Mouse (Mus musculus) liver, postnatal 0 days (tissue): ENCODE data around the gene Olfr994. TPM values are rescaled to one million over a fixed set of nuclear protein-coding genes. Genes with fewer than 3 reads are reported as not detected.

Experiments
- ATAC-seq: fragments of 200-750 bp; cut with Nextera tagmentation; 2 replicates; pipeline ENCODE4 v1.8.0; 2017; ENCODE audit warnings: mild to moderate bottlenecking, moderate library complexity
- DNase-seq: peaks from one replicate; pipeline ENCODE4 v3.0.0-alpha.2; 2016
- H3K27ac ChIP-seq: fragments of 300-500 bp; sonication (generic); 2 replicates; pipeline ENCODE4 v1.5.1; 2014; ENCODE audit warnings: antibody characterized with exemption, moderate library complexity, mild to moderate bottlenecking, low read depth
- H3K27me3 ChIP-seq: fragments of 300-500 bp; sonication (generic); 2 replicates; pipeline ENCODE4 v1.6.1; 2014; ENCODE audit warnings: low read length, control low read depth, mixed read lengths; ENCODE audit not compliant: insufficient read depth
- H3K36me3 ChIP-seq: fragments of 300-500 bp; sonication (generic); replicated peaks from 2 replicates; pipeline ENCODE4 v1.6.1; 2014; ENCODE audit warnings: mild to moderate bottlenecking, control low read depth, low read length, moderate library complexity, mixed read lengths; ENCODE audit not compliant: insufficient read depth
- H3K4me1 ChIP-seq: fragments of 300-500 bp; sonication (generic); 2 replicates; pipeline ENCODE4 v1.6.1; 2014; ENCODE audit warnings: antibody characterized with exemption, mild to moderate bottlenecking, control low read depth; ENCODE audit not compliant: insufficient read depth
- H3K4me2 ChIP-seq: fragments of 300-500 bp; sonication (generic); 2 replicates; pipeline ENCODE4 v1.6.1; 2014; ENCODE audit warnings: low read depth, mild to moderate bottlenecking, low read length, moderate library complexity, mixed read lengths
- H3K4me3 ChIP-seq: fragments of 300-500 bp; sonication (generic); 2 replicates; pipeline ENCODE4 v1.5.1; 2014; ENCODE audit warnings: low read depth, low read length
- H3K9ac ChIP-seq: fragments of 300-500 bp; sonication (generic); replicated peaks from 2 replicates; pipeline ENCODE4 v1.6.1; 2014; ENCODE audit warnings: mild to moderate bottlenecking, moderate library complexity
- H3K9me3 ChIP-seq: fragments of 300-500 bp; sonication (generic); 2 replicates; pipeline ENCODE4 v1.6.1; 2016; ENCODE audit warnings: mild to moderate bottlenecking, control low read depth, low read length, mixed read lengths
- CTCF ChIP-seq: sonication (generic); IDR thresholded peaks from 2 replicates; pipeline ENCODE4 v1.5.1; 2016; ENCODE audit warnings: antibody characterized with exemption, low read depth
- EP300 ChIP-seq: IDR thresholded peaks from 2 replicates; pipeline ENCODE4 v1.6.1; 2016; ENCODE audit warnings: antibody characterized with exemption, low read depth, mild to moderate bottlenecking
- WGBS: fragments of 180-500 bp; shearing (Covaris S2); extraction: QIAGEN DNeasy Blood & Tissue Kit; methylation state at CpG from one replicate; pipeline ENCODE4 v1.1.7; 2014; ENCODE audit not compliant: insufficient replicate concordance; 5-methylcytosine and 5-hydroxymethylcytosine counted together
- polyA plus RNA-seq: library from polyadenylated mRNA; unstranded; fragments of >200 nt; fragmentation: Nextera tagmentation; extraction: Ambion mirVana; gene quantifications from 2 replicates; pipeline ENCODE4 v1.2.1, GENCODE M21; 2015

Gene Olfr994
- polyA plus RNA-seq, result not detected in 2 replicates

GRCm38 (mm10) chr2:85436351-85436750 lies at the start of gene Olfr994:
Gene Olfr994 (minus strand): TSS chr2:85436451.
- Histone ChIP-seq H3K9me3 (no peaks in the 10 kb centered on the region), H3K4me2 (no peak within 1 kb of the TSS), H3K27me3 (no peaks in the 10 kb centered on the region), H3K27ac (no peak within 1 kb of the TSS), H3K4me3 (no peak within 1 kb of the TSS), H3K9ac (no peak within 1 kb of the TSS), H3K36me3 (no peaks in the 10 kb centered on the region), H3K4me1 (no peaks in the 10 kb centered on the region)
- TF ChIP-seq EP300 (no peak), CTCF (no peak)
- ATAC-seq (no peak), DNase-seq (no peak)
- WGBS, result 79% methylated on average over 3 of the region's 3 CpGs

- H3K36me3 ChIP-seq, result no peaks in the 10 kb centered on the region
- H3K27me3 ChIP-seq, result no peaks in the 10 kb centered on the region
- H3K4me1 ChIP-seq, result no peaks in the 10 kb centered on the region
- no peaks in the 10 kb centered on the region for H3K9me3 ChIP-seq
- DNase-seq, result no peak
- no peak for ATAC-seq
- H3K4me3 ChIP-seq, result no peak overlapping the region
- H3K4me2 ChIP-seq, result no peak overlapping the region
- TF ChIP-seq EP300, result no peak
- no peak for TF ChIP-seq CTCF
- 64% methylated on average over 3 of the region's 3 CpGs for WGBS
- no peak overlapping the region for H3K27ac ChIP-seq
- no peak overlapping the region for H3K9ac ChIP-seq
These were observed 30.6 kb upstream of the Olfr994 start for GRCm38 (mm10) chr2:85466801-85467325.

GRCm38 (mm10) chr2:85443539-85443938 lies 7.3 kb upstream of the Olfr994 start, which contains the start of gene Olfr995:
Gene Olfr995 (minus strand): TSS chr2:85443639.
- 19% methylated on average over 1 of the region's 1 CpGs for WGBS
- Histone ChIP-seq H3K4me3 (no peak within 1 kb of the TSS), H3K27ac (no peak within 1 kb of the TSS), H3K36me3 (no peaks in the 10 kb centered on the region), H3K9me3 (no peaks in the 10 kb centered on the region), H3K9ac (no peak within 1 kb of the TSS), H3K4me2 (no peak within 1 kb of the TSS), H3K4me1 (no peaks in the 10 kb centered on the region), H3K27me3 (no peaks in the 10 kb centered on the region)
- ATAC-seq, result no peak
- no peak for DNase-seq
- TF ChIP-seq EP300, result no peak
- no peak for TF ChIP-seq CTCF

- H3K9me3 ChIP-seq, result no peaks in the 10 kb centered on the region
- H3K27ac ChIP-seq, result no peak overlapping the region
- no peaks in the 10 kb centered on the region for H3K27me3 ChIP-seq
- no peak overlapping the region for H3K4me2 ChIP-seq
- DNase-seq, result no peak
- no peak overlapping the region for H3K4me3 ChIP-seq
- H3K36me3 ChIP-seq, result no peaks in the 10 kb centered on the region
- H3K4me1 ChIP-seq, result no peaks in the 10 kb centered on the region
- H3K9ac ChIP-seq, result no peak overlapping the region
- TF ChIP-seq EP300 (no peak), CTCF (no peak)
- ATAC-seq, result no peak
These were observed 6.3 kb upstream of the Olfr994 start for GRCm38 (mm10) chr2:85442546-85442945.

GRCm38 (mm10) chr2:85425893-85426292 lies 10.4 kb downstream of the Olfr994 start:
- Histone ChIP-seq H3K9ac (no peak overlapping the region), H3K27me3 (no peaks in the 10 kb centered on the region), H3K36me3 (no peaks in the 10 kb centered on the region), H3K4me1 (no peaks in the 10 kb centered on the region), H3K4me3 (no peak overlapping the region), H3K9me3 (no peaks in the 10 kb centered on the region), H3K27ac (no peak overlapping the region), H3K4me2 (no peak overlapping the region)
- TF ChIP-seq EP300 (no peak), CTCF (no peak)
- ATAC-seq (no peak), DNase-seq (no peak)
- WGBS, result 70% methylated on average over 1 of the region's 1 CpGs

- Histone ChIP-seq H3K4me1 (no peaks in the 10 kb centered on the region), H3K27ac (no peak within 1 kb of the TSS), H3K27me3 (no peaks in the 10 kb centered on the region), H3K4me2 (no peak within 1 kb of the TSS), H3K36me3 (no peaks in the 10 kb centered on the region), H3K9ac (no peak within 1 kb of the TSS), H3K4me3 (no peak within 1 kb of the TSS), H3K9me3 (no peaks in the 10 kb centered on the region)
- TF ChIP-seq EP300 (no peak), CTCF (no peak)
- ATAC-seq, result no peak
- no peak for DNase-seq
These were observed 21.5 kb downstream of the Olfr994 start, which contains the start of gene Olfr993 for GRCm38 (mm10) chr2:85414777-85415176. Gene Olfr993 (minus strand): TSS chr2:85414877.

- H3K4me2 ChIP-seq, result no peak within 1 kb of the TSS
- no peak for ATAC-seq
- no peak within 1 kb of the TSS for H3K27ac ChIP-seq
- no peak for DNase-seq
- H3K9me3 ChIP-seq, result no peaks in the 10 kb centered on the region
- WGBS, result 39% methylated on average over 2 of the region's 2 CpGs
- H3K36me3 ChIP-seq, result no peaks in the 10 kb centered on the region
- TF ChIP-seq CTCF (no peak), EP300 (no peak)
- H3K9ac ChIP-seq, result no peak within 1 kb of the TSS
- H3K27me3 ChIP-seq, result no peaks in the 10 kb centered on the region
- no peak within 1 kb of the TSS for H3K4me3 ChIP-seq
- H3K4me1 ChIP-seq, result no peaks in the 10 kb centered on the region
These were observed 26.9 kb downstream of the Olfr994 start, which contains the start of gene Olfr992 for GRCm38 (mm10) chr2:85409369-85409768. Gene Olfr992 (minus strand): TSS chr2:85409469.

Other genes starting within 250 kb of the Olfr994 start
- 0.06 and 0.08 TPM in 2 replicates for gene Lrrc55, start 239.3 kb downstream of the Olfr994 start, polyA plus RNA-seq
- gene Olfr987, start 97.1 kb downstream of the Olfr994 start, polyA plus RNA-seq, result not detected in 2 replicates
- gene Olfr988, start 73.2 kb downstream of the Olfr994 start, polyA plus RNA-seq, result not detected in 2 replicates
- not detected in 2 replicates for gene Olfr992, start 27.0 kb downstream of the Olfr994 start, polyA plus RNA-seq
- gene Olfr993, start 21.6 kb downstream of the Olfr994 start, polyA plus RNA-seq, result not detected in 2 replicates
- not detected in 2 replicates for gene Olfr995, start 7.2 kb upstream of the Olfr994 start, polyA plus RNA-seq
- not detected in 2 replicates for gene 4833423E24Rik, start 82.6 kb upstream of the Olfr994 start, polyA plus RNA-seq
- not detected in 2 replicates for gene Olfr996, start 142.8 kb upstream of the Olfr994 start, polyA plus RNA-seq
- not detected in 2 replicates for gene Olfr998, start 152.5 kb upstream of the Olfr994 start, polyA plus RNA-seq
- gene Olfr1000, start 175.5 kb upstream of the Olfr994 start, polyA plus RNA-seq, result not detected in 2 replicates
- gene Olfr1002, start 214.3 kb upstream of the Olfr994 start, polyA plus RNA-seq, result not detected in 2 replicates
- gene Olfr154, start 228.0 kb upstream of the Olfr994 start, polyA plus RNA-seq, result not detected in 2 replicates
- not detected in 2 replicates for gene Olfr1006, start 242.3 kb upstream of the Olfr994 start, polyA plus RNA-seq